Mouse (Mus musculus) gastrocnemius, postnatal 10 days (tissue): Measurements from ENCODE around the gene Gm21775. TPM values are rescaled to one million over a fixed set of nuclear protein-coding genes. Genes with fewer than 3 reads are reported as not detected.
"Not testable (repeated sequence)": the region's sequence is repeated elsewhere in the genome, so short reads cannot be mapped to it uniquely, and the experiment has no call there.

Experiments
- DNase-seq: peaks from one replicate; pipeline ENCODE4 v3.0.0; 2021; ENCODE audit warnings: mixed read lengths
- long read RNA-seq, 2 experiments: library from polyadenylated mRNA; stranded (forward); transcript quantifications; one replicate each; pipeline ENCODE4 v2.0.0; 2021
- total RNA-seq, 2 experiments: library from RNA; stranded (reverse); gene quantifications; 2 replicates each; pipeline ENCODE4 v1.2.3; 2021

Gene Gm21775
- total RNA-seq, result not detected
- long read RNA-seq, experiment 1, result 0 reads
- long read RNA-seq, experiment 2, result 0 reads

DNA sequence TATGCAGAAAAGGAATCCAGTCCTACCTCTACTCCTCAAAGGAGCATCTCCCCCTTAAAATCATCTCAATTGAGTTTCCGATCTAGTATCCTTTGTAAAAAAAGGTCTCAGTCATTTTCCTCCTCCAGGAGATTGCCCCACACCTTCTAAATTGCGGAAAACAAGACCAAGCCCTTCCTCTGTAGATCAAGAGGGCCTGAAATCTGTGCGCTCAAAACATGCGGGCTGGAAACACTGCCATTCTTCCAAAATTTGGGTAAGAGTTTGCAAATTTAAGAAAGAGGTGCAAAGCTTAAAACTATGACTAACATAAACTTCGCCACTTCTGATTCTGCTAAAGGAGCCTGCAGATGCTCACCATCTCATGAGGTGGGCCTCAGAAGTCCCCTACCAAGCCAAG is at the start of gene Gm21775:
Gene Gm21775, plus strand, starts transcription at position 301 of the 400 bp plus-strand sequence.
- DNase-seq, result not testable (repeated sequence)

DNA sequence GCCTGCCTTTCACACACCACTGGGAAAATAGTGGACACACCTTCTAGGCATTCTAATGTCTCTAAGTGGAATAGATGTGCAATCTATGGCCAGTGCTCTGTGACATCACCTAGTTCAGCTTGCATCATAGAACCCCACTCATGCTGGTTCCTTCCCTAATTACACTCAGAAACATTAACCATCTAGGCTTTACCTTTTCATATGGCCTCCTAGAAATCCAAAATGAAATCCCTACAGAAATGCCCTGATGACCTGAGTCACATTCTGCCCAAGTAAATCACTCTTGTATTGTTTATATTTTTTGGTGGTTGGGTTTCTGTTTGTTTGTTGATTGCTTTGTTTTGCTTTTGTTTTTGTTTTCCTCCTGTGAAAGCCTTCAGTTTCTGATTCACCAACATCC is 17.3 kb upstream of the Gm21775 start, which contains the start of gene Gm20737:
Gene Gm20737, minus strand, starts transcription at position 101 of the 400 bp plus-strand sequence.
- not testable (repeated sequence) for DNase-seq

Other genes with a start within 250 kb of the Gm21775 start
- gene Gm20834, start 228.9 kb upstream of the Gm21775 start, total RNA-seq, result not detected
- gene Gm28510, start 140.7 kb upstream of the Gm21775 start, total RNA-seq, result not detected
- gene Gm20737, start 17.4 kb upstream of the Gm21775 start, total RNA-seq, result not detected
- gene Gm21900, start 62.9 kb downstream of the Gm21775 start, total RNA-seq, result not detected
- not detected for gene Gm20777, start 199.0 kb downstream of the Gm21775 start, total RNA-seq